Mouse (Mus musculus) neural tube, embryonic 14.5 days (tissue): Measurements from ENCODE around the gene Kalrn. TPM values are rescaled to one million over a fixed set of nuclear protein-coding genes. Genes with fewer than 3 reads are reported as not detected.
A peak's percentile ranks its signal among the peaks of the same experiment; 100 is the strongest.

Source experiments
- ATAC-seq: fragments of 200-750 bp; cut with Nextera tagmentation; 2 replicates; pipeline ENCODE4 v1.8.0; 2017; ENCODE audit warnings: low read depth, mild to moderate bottlenecking, moderate TSS enrichment, moderate library complexity
- H3K27ac ChIP-seq: fragments of 300-500 bp; sonication (generic); 2 replicates; pipeline ENCODE4 v1.5.1; 2014; ENCODE audit warnings: low read depth, mild to moderate bottlenecking, control low read depth, low read length, moderate library complexity, mixed read lengths
- H3K27me3 ChIP-seq: fragments of 300-500 bp; sonication (generic); 2 replicates; pipeline ENCODE4 v1.6.1; 2014; ENCODE audit warnings: low read length; ENCODE audit not compliant: control insufficient read depth, insufficient read depth
- H3K36me3 ChIP-seq: fragments of 300-500 bp; sonication (generic); 2 replicates; pipeline ENCODE4 v1.6.1; 2014; ENCODE audit warnings: low read length, mixed read lengths; ENCODE audit not compliant: control insufficient read depth, insufficient read depth
- H3K4me1 ChIP-seq: fragments of 300-500 bp; sonication (generic); 2 replicates; pipeline ENCODE4 v1.6.1; 2014; ENCODE audit warnings: low read length; ENCODE audit not compliant: control insufficient read depth, insufficient read depth
- H3K4me2 ChIP-seq: fragments of 300-500 bp; sonication (generic); 2 replicates; pipeline ENCODE4 v1.6.1; 2014; ENCODE audit warnings: mild to moderate bottlenecking, low read depth, low read length, control low read depth
- H3K4me3 ChIP-seq: fragments of 300-500 bp; sonication (generic); 2 replicates; pipeline ENCODE4 v1.5.1; 2014; ENCODE audit warnings: low read depth, low read length, control low read depth, mixed read lengths
- H3K9ac ChIP-seq: fragments of 300-500 bp; sonication (generic); replicated peaks from 2 replicates; pipeline ENCODE4 v1.6.1; 2014; ENCODE audit warnings: low read depth, mild to moderate bottlenecking, control low read depth, low read length, mixed read lengths
- H3K9me3 ChIP-seq: fragments of 300-500 bp; sonication (generic); 2 replicates; pipeline ENCODE4 v1.6.1; 2016; ENCODE audit warnings: low read length; ENCODE audit not compliant: control insufficient read depth
- WGBS: fragments of 180-500 bp; shearing (Covaris S2); extraction: QIAGEN DNeasy Blood & Tissue Kit; methylation state at CpG from one replicate; pipeline ENCODE4 v1.1.7; 2014; 5-methylcytosine and 5-hydroxymethylcytosine counted together
- polyA plus RNA-seq: library from polyadenylated mRNA; unstranded; fragments of >200 nt; fragmentation: Nextera tagmentation; extraction: Ambion mirVana; gene quantifications from 2 replicates; pipeline ENCODE4 v1.2.1, GENCODE M21; 2014

Gene Kalrn
- polyA plus RNA-seq, 1 experiment from 2014 or later, result 34.2 TPM

- H3K4me2 ChIP-seq, result no peak overlapping the region
- H3K4me3 ChIP-seq, result no peak overlapping the region
- ATAC-seq, result 0 out of 2 replicates have a peak, but pooled peaks have one; percentile 59
- H3K27me3 ChIP-seq, result no peaks in the 10 kb centered on the region
- H3K36me3 ChIP-seq, result no peaks in the 10 kb centered on the region
- H3K4me1 ChIP-seq, result peaks cover 14% of the 10 kb centered on the region
- no peak overlapping the region for H3K9ac ChIP-seq
- no peaks in the 10 kb centered on the region for H3K9me3 ChIP-seq
- H3K27ac ChIP-seq, result no peak overlapping the region
- 45% methylated on average over 4 of the region's 4 CpGs for WGBS
Measured at GRCm38 (mm10) chr16:34334919-34335318, 238.4 kb downstream of the Kalrn start.

DNA sequence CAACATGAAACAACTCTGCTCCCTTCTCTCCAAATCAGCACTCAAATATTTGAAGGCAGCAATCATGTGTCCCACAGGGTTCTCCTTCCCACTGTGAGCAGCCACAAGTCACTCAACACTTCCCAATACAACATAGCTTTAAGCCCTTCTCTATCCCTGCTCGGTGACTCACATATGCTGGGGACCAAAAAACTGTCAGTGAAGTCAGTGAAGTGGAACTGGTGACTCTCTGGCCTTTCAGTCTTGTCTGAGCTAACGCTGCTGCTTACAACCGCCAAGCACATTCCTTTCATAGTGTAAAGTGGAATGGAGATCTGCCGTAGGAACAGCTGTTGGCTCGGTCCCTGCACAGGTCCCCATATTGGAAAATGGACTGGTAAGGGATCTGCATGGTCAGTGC lies 241.7 kb downstream of the Kalrn start:
- Histone ChIP-seq H3K27me3 (no peaks in the 10 kb centered on the region), H3K36me3 (no peaks in the 10 kb centered on the region), H3K4me3 (no peak overlapping the region), H3K9ac (no peak overlapping the region), H3K4me1 (peaks cover 21% of the 10 kb centered on the region; the same call in 1 of the 2 replicates), H3K9me3 (no peaks in the 10 kb centered on the region), H3K27ac (no peak overlapping the region), H3K4me2 (no peak overlapping the region)
- WGBS, result 48% methylated on average over 5 of the region's 5 CpGs
- ATAC-seq, result no peak

GRCm38 (mm10) chr16:34329876-34330275 lies 243.5 kb downstream of the Kalrn start:
- Histone ChIP-seq H3K4me1 (peaks cover 18% of the 10 kb centered on the region; the same call in 1 of the 2 replicates), H3K4me3 (no peak overlapping the region), H3K9ac (no peak overlapping the region), H3K27ac (0 out of 2 replicates have a peak overlapping the region, but pooled peaks have one; percentile 29), H3K4me2 (peak overlapping the region; percentile 9; the same call in 1 of the 2 replicates), H3K27me3 (no peaks in the 10 kb centered on the region), H3K9me3 (no peaks in the 10 kb centered on the region), H3K36me3 (no peaks in the 10 kb centered on the region)
- WGBS, result 26% methylated on average over 9 of the region's 9 CpGs
- ATAC-seq, result no peak

- H3K4me1 ChIP-seq, result peaks cover 14% of the 10 kb centered on the region; the same call in 1 of the 2 replicates
- ATAC-seq, result peak; percentile 66; the same call in 1 of the 2 replicates
- no peak overlapping the region for H3K9ac ChIP-seq
- H3K4me3 ChIP-seq, result no peak overlapping the region
- H3K36me3 ChIP-seq, result no peaks in the 10 kb centered on the region
- no peaks in the 10 kb centered on the region for H3K27me3 ChIP-seq
- no peaks in the 10 kb centered on the region for H3K9me3 ChIP-seq
- 31% methylated on average over 12 of the region's 12 CpGs for WGBS
- H3K4me2 ChIP-seq, result peak overlapping the region; percentile 9; the same call in 1 of the 2 replicates
- H3K27ac ChIP-seq, result 0 out of 2 replicates have a peak overlapping the region, but pooled peaks have one; percentile 29
Measured at GRCm38 (mm10) chr16:34329431-34329873, 243.9 kb downstream of the Kalrn start.

GRCm38 (mm10) chr16:34327890-34328289 lies 245.4 kb downstream of the Kalrn start:
- H3K9me3 ChIP-seq, result no peaks in the 10 kb centered on the region
- ATAC-seq, result no peak
- 70% methylated on average over 5 of the region's 5 CpGs for WGBS
- no peaks in the 10 kb centered on the region for H3K36me3 ChIP-seq
- no peak overlapping the region for H3K9ac ChIP-seq
- H3K4me3 ChIP-seq, result no peak overlapping the region
- peaks cover 12% of the 10 kb centered on the region; the same call in 1 of the 2 replicates for H3K4me1 ChIP-seq
- H3K4me2 ChIP-seq, result no peak overlapping the region
- H3K27me3 ChIP-seq, result no peaks in the 10 kb centered on the region
- no peak overlapping the region for H3K27ac ChIP-seq

DNA sequence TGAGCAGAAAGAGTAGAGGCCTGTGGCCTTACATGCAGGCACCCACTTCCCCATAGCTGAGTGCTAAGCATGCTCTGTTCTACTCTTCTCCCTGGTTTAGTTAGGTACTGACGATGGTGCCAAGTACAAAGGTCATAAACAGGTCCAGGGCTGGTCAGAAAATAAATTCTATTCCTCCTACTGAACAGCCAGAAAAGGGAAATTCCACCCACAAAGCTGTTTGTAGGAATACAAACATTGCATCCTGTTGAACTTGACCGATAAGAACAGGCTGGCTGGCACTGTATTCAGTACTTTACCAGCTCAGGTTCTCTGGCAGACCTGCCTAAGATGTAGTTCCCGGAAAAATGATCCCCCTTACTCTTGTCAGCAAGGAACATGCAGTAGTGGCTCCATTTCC lies 247.5 kb downstream of the Kalrn start:
- no peak overlapping the region for H3K4me3 ChIP-seq
- 92% methylated on average over 3 of the region's 3 CpGs for WGBS
- no peaks in the 10 kb centered on the region for H3K36me3 ChIP-seq
- H3K4me1 ChIP-seq, result peaks cover 15% of the 10 kb centered on the region; the same call in 1 of the 2 replicates
- H3K27ac ChIP-seq, result no peak overlapping the region
- no peak overlapping the region for H3K4me2 ChIP-seq
- H3K9me3 ChIP-seq, result no peaks in the 10 kb centered on the region
- H3K27me3 ChIP-seq, result no peaks in the 10 kb centered on the region
- no peak for ATAC-seq
- no peak overlapping the region for H3K9ac ChIP-seq

DNA sequence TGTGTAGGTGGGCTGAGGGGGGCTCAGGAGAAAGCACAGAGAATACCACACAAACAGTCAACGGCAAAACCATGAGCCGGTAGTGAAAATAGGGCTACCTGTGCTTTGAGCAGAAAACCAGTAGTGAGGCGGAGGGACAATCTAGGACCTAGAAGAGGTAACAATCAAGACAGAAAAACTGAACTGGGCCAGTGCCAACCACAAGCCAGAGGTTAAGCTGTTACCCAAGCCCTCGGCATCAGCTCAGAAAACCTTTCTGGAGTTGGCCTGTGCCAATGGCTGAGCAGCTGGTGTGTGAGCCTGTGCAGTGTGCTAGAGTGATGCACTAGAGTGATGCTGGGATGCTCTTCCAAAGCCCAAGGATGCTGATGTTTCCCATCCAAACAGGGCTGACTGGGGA lies 248.2 kb downstream of the Kalrn start:
- H3K9me3 ChIP-seq, result no peaks in the 10 kb centered on the region
- no peak overlapping the region for H3K27ac ChIP-seq
- WGBS, result 98% methylated on average over 4 of the region's 4 CpGs
- no peak overlapping the region for H3K9ac ChIP-seq
- ATAC-seq, result no peak
- H3K4me1 ChIP-seq, result peaks cover 14% of the 10 kb centered on the region; the same call in 1 of the 2 replicates
- no peaks in the 10 kb centered on the region for H3K27me3 ChIP-seq
- no peaks in the 10 kb centered on the region for H3K36me3 ChIP-seq
- no peak overlapping the region for H3K4me3 ChIP-seq
- no peak overlapping the region for H3K4me2 ChIP-seq

DNA sequence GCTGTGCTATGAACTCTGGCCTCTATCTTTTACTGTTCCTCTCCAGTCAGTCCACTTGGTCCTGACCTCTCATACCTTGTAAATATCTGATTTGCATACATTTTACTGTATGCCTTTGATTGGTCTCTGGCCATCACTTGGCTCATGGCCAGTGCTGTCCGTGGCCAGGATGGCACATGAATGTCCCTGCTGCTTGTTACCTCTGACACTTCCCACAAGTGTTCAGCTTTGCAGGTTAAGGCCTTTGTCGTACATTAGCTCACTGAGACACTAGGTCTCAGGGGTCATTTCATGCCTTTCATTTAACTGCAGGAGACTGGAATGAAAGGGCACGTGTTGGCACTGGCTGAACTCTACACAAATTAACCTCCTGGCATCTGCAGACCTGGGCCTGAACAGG lies 248.6 kb downstream of the Kalrn start:
- Histone ChIP-seq H3K4me3 (no peak overlapping the region), H3K27me3 (no peaks in the 10 kb centered on the region), H3K4me1 (peaks cover 11% of the 10 kb centered on the region; the same call in 1 of the 2 replicates), H3K27ac (no peak overlapping the region), H3K4me2 (no peak overlapping the region), H3K36me3 (no peaks in the 10 kb centered on the region), H3K9ac (no peak overlapping the region), H3K9me3 (no peaks in the 10 kb centered on the region)
- no peak for ATAC-seq
- WGBS, result 41% methylated on average over 3 of the region's 3 CpGs

GRCm38 (mm10) chr16:34323496-34323895 lies 249.8 kb downstream of the Kalrn start:
- 0 out of 2 replicates have a peak, but pooled peaks cover 6% of the 10 kb centered on the region for H3K4me1 ChIP-seq
- no peak overlapping the region for H3K9ac ChIP-seq
- 68% methylated on average over 1 of the region's 1 CpGs for WGBS
- no peak overlapping the region for H3K4me2 ChIP-seq
- no peak overlapping the region for H3K4me3 ChIP-seq
- no peak overlapping the region for H3K27ac ChIP-seq
- H3K27me3 ChIP-seq, result no peaks in the 10 kb centered on the region
- H3K36me3 ChIP-seq, result no peaks in the 10 kb centered on the region
- ATAC-seq, result no peak
- no peaks in the 10 kb centered on the region for H3K9me3 ChIP-seq
